Mouse (Mus musculus) leukemia stem cell, adult 10-12 weeks (primary cell): Measurements from ENCODE around the gene Psmb6. TPM values are rescaled to one million over a fixed set of nuclear protein-coding genes. Genes with fewer than 3 reads are reported as not detected.

Experiments
- polyA plus RNA-seq: library from polyadenylated mRNA; stranded (reverse); fragments of >175 nt; gene quantifications from 2 replicates; pipeline ENCODE4 v1.2.3, GENCODE M21; 2012; ENCODE audit warnings: low replicate concordance

Gene Psmb6
- polyA plus RNA-seq = 51.2 and 127 TPM in 2 replicates

GRCm38 (mm10) chr11:70525184-70525678, at the start of gene Psmb6:
Psmb6 (plus strand) TSS chr11:70525367.

GRCm38 (mm10) chr11:70504970-70505369, 20.2 kb upstream of the Psmb6 start, which contains the start of gene Tm4sf5:
Tm4sf5 (plus strand) TSS chr11:70505244.

DNA sequence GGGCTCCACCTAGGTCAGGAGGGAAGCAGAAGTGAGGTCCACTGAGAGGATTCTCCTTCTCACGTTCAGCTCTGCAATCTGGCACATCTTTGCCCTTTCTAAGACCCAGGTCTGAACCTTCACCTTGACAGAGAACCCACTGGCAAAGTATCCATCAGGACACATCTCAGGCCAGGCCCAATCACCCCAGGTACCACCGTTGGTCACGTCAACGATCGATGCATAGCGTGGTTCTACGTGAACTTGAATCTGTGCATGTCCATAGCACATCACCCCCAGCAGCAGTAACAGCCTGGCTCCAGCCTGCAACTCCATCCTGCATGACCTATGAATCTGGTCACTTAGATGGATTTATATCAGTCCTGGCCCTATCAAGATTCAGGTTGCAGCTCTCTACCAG, 10.9 kb upstream of the Psmb6 start, which contains the start of gene Vmo1:
TSS of gene Vmo1 (minus strand) at position 329 of the 400 bp plus-strand sequence.

DNA sequence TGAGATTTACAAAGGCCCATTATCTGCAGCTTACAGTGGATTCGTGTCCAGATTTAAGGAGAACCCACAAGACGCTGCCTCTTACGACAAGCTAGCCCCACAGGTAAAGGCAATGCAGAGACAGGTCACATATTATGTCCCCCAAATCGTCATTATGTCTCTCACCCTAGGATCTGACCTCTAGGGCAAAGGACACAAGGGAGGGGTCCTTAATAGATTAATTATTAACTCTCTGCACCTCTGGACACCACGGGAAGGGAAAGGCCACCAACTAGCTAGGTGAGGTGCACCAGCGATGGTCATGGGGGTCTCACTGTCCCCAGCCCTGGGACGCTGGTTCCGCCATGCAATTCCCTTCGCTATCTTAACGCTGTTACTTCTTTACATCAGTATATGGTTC, 6.2 kb upstream of the Psmb6 start, which contains the start of gene Gltpd2:
TSS of gene Gltpd2 (plus strand) at position 274 of the 400 bp plus-strand sequence.

DNA sequence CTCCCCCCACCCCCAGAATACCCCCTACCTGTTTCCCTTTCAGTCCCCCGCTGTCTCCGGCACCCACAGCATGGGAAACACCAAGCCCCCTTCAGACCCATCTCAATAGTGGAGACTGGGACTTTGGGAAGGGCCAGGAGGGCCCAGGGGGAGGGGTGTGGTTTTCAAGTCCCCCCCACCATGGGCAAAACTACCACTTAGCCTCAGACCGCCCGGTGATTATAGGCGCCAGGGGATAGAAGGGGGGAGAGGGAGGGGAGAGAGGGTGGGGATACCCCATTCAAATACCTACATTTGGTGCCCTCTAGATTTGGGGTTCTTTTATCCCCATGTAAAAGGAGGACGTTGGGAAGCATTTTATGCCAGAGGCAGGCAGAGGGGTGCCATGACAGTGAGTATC, 7.7 kb downstream of the Psmb6 start, which contains the start of gene Gm40193:
TSS of gene Gm40193 (minus strand) at position 101 of the 400 bp plus-strand sequence.

GRCm38 (mm10) chr11:70539877-70540587, 14.9 kb downstream of the Psmb6 start, which contains the start of gene Pld2:
Pld2 (plus strand) TSS chr11:70540064.

GRCm38 (mm10) chr11:70562287-70562994, 37.3 kb downstream of the Psmb6 start, which contains the start of gene Mink1:
Mink1 (plus strand) TSS chr11:70562881.

Other genes starting within 250 kb of the Psmb6 start
- gene Alox12e, start 202.7 kb upstream of the Psmb6 start, polyA plus RNA-seq = not detected in 2 replicates
- 0.35 and 0.56 TPM in 2 replicates for gene Alox15, start 173.3 kb upstream of the Psmb6 start, polyA plus RNA-seq
- 84.1 and 130 TPM in 2 replicates for gene Pelp1, start 115.3 kb upstream of the Psmb6 start, polyA plus RNA-seq
- gene Arrb2, start 92.7 kb upstream of the Psmb6 start, polyA plus RNA-seq = 187 and 287 TPM in 2 replicates
- 6.5 and 33.1 TPM in 2 replicates for gene Med11, start 73.4 kb upstream of the Psmb6 start, polyA plus RNA-seq
- 1.6 TPM in 2 replicates for gene Zmynd15, start 65.9 kb upstream of the Psmb6 start, polyA plus RNA-seq
- 0.86 and 2.0 TPM in 2 replicates for gene Cxcl16, start 65.4 kb upstream of the Psmb6 start, polyA plus RNA-seq
- gene Tm4sf5, start 20.1 kb upstream of the Psmb6 start, polyA plus RNA-seq = not detected in 2 replicates
- not detected in 2 replicates for gene Vmo1, start 10.8 kb upstream of the Psmb6 start, polyA plus RNA-seq
- gene Gltpd2, start 6.2 kb upstream of the Psmb6 start, polyA plus RNA-seq = not detected in 2 replicates
- gene Gm40193, start 7.6 kb downstream of the Psmb6 start, polyA plus RNA-seq = not detected in 2 replicates
- 0.79 and 2.3 TPM in 2 replicates for gene Pld2, start 14.7 kb downstream of the Psmb6 start, polyA plus RNA-seq
- gene Mink1, start 37.5 kb downstream of the Psmb6 start, polyA plus RNA-seq = 80.3 and 81.9 TPM in 2 replicates
- not detected in 2 replicates for gene 4930544D05Rik, start 90.5 kb downstream of the Psmb6 start, polyA plus RNA-seq
- gene Chrne, start 93.8 kb downstream of the Psmb6 start, polyA plus RNA-seq = 0.54 and 1.8 TPM in 2 replicates
- gene Gp1ba, start 113.8 kb downstream of the Psmb6 start, polyA plus RNA-seq = 17.4 and 31.1 TPM in 2 replicates
- 52.5 and 175 TPM in 2 replicates for gene Rnf167, start 121.9 kb downstream of the Psmb6 start, polyA plus RNA-seq
- 28.6 and 32.9 TPM in 2 replicates for gene Slc25a11, start 122.1 kb downstream of the Psmb6 start, polyA plus RNA-seq
- gene Pfn1, start 129.3 kb downstream of the Psmb6 start, polyA plus RNA-seq = 3,216 and 5,291 TPM in 2 replicates
- 8.0 and 15.4 TPM in 2 replicates for gene Eno3, start 131.8 kb downstream of the Psmb6 start, polyA plus RNA-seq
- gene Spag7, start 144.0 kb downstream of the Psmb6 start, polyA plus RNA-seq = 65.7 and 82.3 TPM in 2 replicates
- gene Camta2, start 162.7 kb downstream of the Psmb6 start, polyA plus RNA-seq = 29.3 and 36.4 TPM in 2 replicates
- gene Inca1, start 174.8 kb downstream of the Psmb6 start, polyA plus RNA-seq = not detected in 2 replicates
- 30.4 and 70.0 TPM in 2 replicates for gene Kif1c, start 175.2 kb downstream of the Psmb6 start, polyA plus RNA-seq
- 0.96 and 1.0 TPM in 2 replicates for gene Zfp3, start 238.8 kb downstream of the Psmb6 start, polyA plus RNA-seq